Mouse (Mus musculus): ENCODE results near the gene Slc25a39. TPM values are rescaled to one million over a fixed set of nuclear protein-coding genes. Genes with fewer than 3 reads are reported as not detected.

Slc25a39 gene
- polyA plus RNA-seq, 1 experiment from 2014 or later: 274 TPM

GRCm38 (mm10) chr11:102375196-102376173, 32.3 kb downstream of the Slc25a39 start:
- Histone ChIP-seq H3K4me2 (replicated peaks; ENCODE audit: low read depth, low read length) (peak overlapping the region; percentile 36), H3K27me3 (ENCODE audit: control insufficient read depth, insufficient read depth, low read length) (no peaks in the 10 kb centered on the region), H3K9me3 (ENCODE audit: control insufficient read depth, low read length) (no peaks in the 10 kb centered on the region), H3K4me3 (ENCODE audit: low read length) (peak overlapping the region; percentile 18), H3K9ac (ENCODE audit: low read depth, low read length) (peak overlapping the region; percentile 34), H3K36me3 (ENCODE audit: control insufficient read depth, insufficient read depth, low read length) (no peaks in the 10 kb centered on the region), H3K27ac (ENCODE audit: low read depth, low read length) (no peak overlapping the region; the same call in 1 of the 2 replicates), H3K4me1 (ENCODE audit: control insufficient read depth, insufficient read depth, low read length) (peaks cover 18% of the 10 kb centered on the region)
- 2% methylated on average over 23 of the region's 23 CpGs for WGBS
- peak; percentile 79 for ATAC-seq (ENCODE audit: low FRiP score, low TSS enrichment)

DNA sequence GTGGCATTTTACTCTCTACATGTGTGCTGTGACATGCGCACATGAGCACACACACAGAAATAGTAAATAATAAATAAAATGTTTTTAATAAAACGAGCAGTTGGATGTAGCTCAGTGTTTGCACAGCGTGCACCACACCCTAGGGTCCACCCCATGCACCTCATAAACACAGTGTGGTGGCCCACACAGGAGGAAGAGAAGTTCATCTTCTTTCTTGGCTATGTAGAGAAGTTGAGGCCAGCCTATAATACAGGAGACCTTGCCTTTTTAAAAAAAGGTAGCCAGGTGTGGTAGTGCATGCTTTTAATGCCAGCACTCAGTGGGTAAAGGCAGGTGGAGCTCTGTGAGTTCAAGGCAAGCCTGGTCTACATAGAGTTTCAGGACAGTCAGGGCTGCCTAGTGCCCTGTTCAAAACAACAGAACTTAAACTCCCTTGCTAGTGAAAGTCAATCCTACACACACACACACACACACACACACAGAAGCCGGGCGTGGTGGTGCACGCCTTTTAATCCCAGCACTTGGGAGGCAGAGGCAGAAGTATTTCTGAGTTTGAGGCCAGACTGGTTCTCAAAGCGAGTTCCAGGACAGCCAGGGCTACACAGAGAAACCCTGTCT, 33.5 kb downstream of the Slc25a39 start:
- no peak overlapping the region for H3K27ac ChIP-seq (ENCODE audit: low read depth, low read length)
- H3K9me3 ChIP-seq (ENCODE audit: control insufficient read depth, low read length): no peaks in the 10 kb centered on the region
- 90% methylated on average over 7 of the region's 7 CpGs for WGBS
- no peak overlapping the region for H3K9ac ChIP-seq (ENCODE audit: low read depth, low read length)
- no peaks in the 10 kb centered on the region for H3K36me3 ChIP-seq (ENCODE audit: control insufficient read depth, insufficient read depth, low read length)
- no peak overlapping the region for H3K4me2 ChIP-seq (replicated peaks; ENCODE audit: low read depth, low read length)
- H3K27me3 ChIP-seq (ENCODE audit: control insufficient read depth, insufficient read depth, low read length): no peaks in the 10 kb centered on the region
- no peak for ATAC-seq (ENCODE audit: low FRiP score, low TSS enrichment)
- no peak overlapping the region for H3K4me3 ChIP-seq (ENCODE audit: low read length)
- peaks cover 18% of the 10 kb centered on the region for H3K4me1 ChIP-seq (ENCODE audit: control insufficient read depth, insufficient read depth, low read length)

DNA sequence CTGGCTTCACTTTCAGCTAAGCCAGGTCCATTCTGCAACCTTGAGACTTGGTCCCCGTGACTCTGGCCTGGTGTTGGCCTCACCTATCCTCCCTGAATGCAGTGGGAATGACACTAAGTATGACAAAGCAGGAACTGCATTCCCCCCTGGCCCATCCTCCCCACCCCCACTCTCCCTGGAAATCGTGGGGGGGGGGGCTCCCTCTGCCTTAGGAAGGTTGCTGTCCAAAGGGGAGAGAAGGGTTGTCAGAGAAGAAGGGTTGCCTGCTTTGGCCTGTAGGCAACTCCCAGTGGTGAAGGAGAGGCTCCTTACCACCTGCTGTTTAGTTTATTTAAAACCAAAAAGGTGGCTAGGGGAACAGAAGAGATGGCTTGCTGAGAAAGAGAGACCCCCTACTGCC, 34.1 kb downstream of the Slc25a39 start:
- H3K4me1 ChIP-seq (ENCODE audit: control insufficient read depth, insufficient read depth, low read length): peaks cover 18% of the 10 kb centered on the region
- H3K4me2 ChIP-seq (replicated peaks; ENCODE audit: low read depth, low read length): no peak overlapping the region
- no peaks in the 10 kb centered on the region for H3K36me3 ChIP-seq (ENCODE audit: control insufficient read depth, insufficient read depth, low read length)
- H3K27ac ChIP-seq (ENCODE audit: low read depth, low read length): no peak overlapping the region
- H3K9me3 ChIP-seq (ENCODE audit: control insufficient read depth, low read length): no peaks in the 10 kb centered on the region
- no peak overlapping the region for H3K9ac ChIP-seq (ENCODE audit: low read depth, low read length)
- H3K27me3 ChIP-seq (ENCODE audit: control insufficient read depth, insufficient read depth, low read length): no peaks in the 10 kb centered on the region
- 35% methylated on average over 2 of the region's 2 CpGs for WGBS
- H3K4me3 ChIP-seq (ENCODE audit: low read length): no peak overlapping the region
- ATAC-seq (ENCODE audit: low FRiP score, low TSS enrichment): no peak

DNA sequence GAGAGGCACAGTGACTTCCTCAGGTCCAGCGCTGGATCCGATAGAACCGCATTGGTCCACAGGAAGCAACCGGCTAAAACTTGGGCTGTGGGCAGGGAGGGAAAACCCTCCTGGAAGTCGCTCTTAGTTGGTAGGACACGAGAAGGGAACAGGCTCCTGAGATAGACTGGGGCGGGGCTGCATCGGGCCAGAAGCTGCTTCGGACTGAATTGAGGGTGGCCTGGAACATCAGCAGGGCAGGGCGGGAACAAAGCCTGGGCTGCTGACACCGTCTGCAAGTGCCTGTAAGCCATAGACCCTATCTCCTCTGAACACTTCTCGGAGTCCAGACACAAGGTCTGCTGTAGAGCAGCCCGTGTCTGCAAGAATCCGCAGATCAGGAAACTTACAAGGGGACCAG, 34.8 kb downstream of the Slc25a39 start:
- no peak overlapping the region for H3K4me2 ChIP-seq (replicated peaks; ENCODE audit: low read depth, low read length)
- H3K4me3 ChIP-seq (ENCODE audit: low read length): no peak overlapping the region
- ATAC-seq (ENCODE audit: low FRiP score, low TSS enrichment): no peak
- H3K4me1 ChIP-seq (ENCODE audit: control insufficient read depth, insufficient read depth, low read length): peaks cover 18% of the 10 kb centered on the region
- H3K9ac ChIP-seq (ENCODE audit: low read depth, low read length): no peak overlapping the region
- H3K36me3 ChIP-seq (ENCODE audit: control insufficient read depth, insufficient read depth, low read length): no peaks in the 10 kb centered on the region
- 39% methylated on average over 14 of the region's 14 CpGs for WGBS
- no peaks in the 10 kb centered on the region for H3K27me3 ChIP-seq (ENCODE audit: control insufficient read depth, insufficient read depth, low read length)
- H3K9me3 ChIP-seq (ENCODE audit: control insufficient read depth, low read length): no peaks in the 10 kb centered on the region
- H3K27ac ChIP-seq (ENCODE audit: low read depth, low read length): no peak overlapping the region

- Histone ChIP-seq H3K9ac (ENCODE audit: low read depth, low read length) (no peak overlapping the region), H3K36me3 (ENCODE audit: control insufficient read depth, insufficient read depth, low read length) (no peaks in the 10 kb centered on the region), H3K4me2 (replicated peaks; ENCODE audit: low read depth, low read length) (no peak overlapping the region), H3K27me3 (ENCODE audit: control insufficient read depth, insufficient read depth, low read length) (no peaks in the 10 kb centered on the region), H3K9me3 (ENCODE audit: control insufficient read depth, low read length) (no peaks in the 10 kb centered on the region), H3K27ac (ENCODE audit: low read depth, low read length) (no peak overlapping the region), H3K4me3 (ENCODE audit: low read length) (no peak overlapping the region), H3K4me1 (ENCODE audit: control insufficient read depth, insufficient read depth, low read length) (peaks cover 18% of the 10 kb centered on the region)
- 85% methylated on average over 12 of the region's 12 CpGs for WGBS
- no peak for ATAC-seq (ENCODE audit: low FRiP score, low TSS enrichment)
These were observed 35.6 kb downstream of the Slc25a39 start for GRCm38 (mm10) chr11:102371926-102372685.

- 58% methylated on average over 7 of the region's 7 CpGs for WGBS
- no peak overlapping the region for H3K9ac ChIP-seq (ENCODE audit: low read depth, low read length)
- no peaks in the 10 kb centered on the region for H3K36me3 ChIP-seq (ENCODE audit: control insufficient read depth, insufficient read depth, low read length)
- H3K4me2 ChIP-seq (replicated peaks; ENCODE audit: low read depth, low read length): no peak overlapping the region
- no peaks in the 10 kb centered on the region for H3K9me3 ChIP-seq (ENCODE audit: control insufficient read depth, low read length)
- H3K27ac ChIP-seq (ENCODE audit: low read depth, low read length): no peak overlapping the region
- no peak overlapping the region for H3K4me3 ChIP-seq (ENCODE audit: low read length)
- no peaks in the 10 kb centered on the region for H3K27me3 ChIP-seq (ENCODE audit: control insufficient read depth, insufficient read depth, low read length)
- peaks cover 3% of the 10 kb centered on the region; the same call in 1 of the 2 replicates for H3K4me1 ChIP-seq (ENCODE audit: control insufficient read depth, insufficient read depth, low read length)
- ATAC-seq (ENCODE audit: low FRiP score, low TSS enrichment): no peak
These were observed 37.5 kb downstream of the Slc25a39 start for GRCm38 (mm10) chr11:102370285-102370684.

DNA sequence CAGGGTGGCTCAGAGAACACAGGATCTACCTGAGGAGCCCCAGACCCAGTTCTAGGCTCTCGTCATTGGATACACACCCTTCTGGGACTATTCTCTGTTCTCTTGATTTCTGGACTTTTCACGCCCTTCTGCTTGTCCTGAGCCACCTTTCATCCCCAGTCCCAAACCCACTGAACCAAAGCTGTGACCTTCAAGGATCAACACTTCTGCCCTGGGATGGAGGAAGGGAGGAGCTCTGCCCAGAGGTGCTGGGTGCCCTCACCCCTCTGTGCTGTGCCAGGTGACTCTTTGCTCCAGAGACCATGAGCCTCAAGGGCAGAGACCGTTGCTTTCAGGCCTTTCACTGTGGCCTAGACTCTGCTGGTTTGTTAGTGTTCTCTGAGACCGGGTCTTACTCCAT, 38.5 kb downstream of the Slc25a39 start:
- no peaks in the 10 kb centered on the region for H3K4me1 ChIP-seq (ENCODE audit: control insufficient read depth, insufficient read depth, low read length)
- WGBS: 53% methylated on average over 4 of the region's 4 CpGs

DNA sequence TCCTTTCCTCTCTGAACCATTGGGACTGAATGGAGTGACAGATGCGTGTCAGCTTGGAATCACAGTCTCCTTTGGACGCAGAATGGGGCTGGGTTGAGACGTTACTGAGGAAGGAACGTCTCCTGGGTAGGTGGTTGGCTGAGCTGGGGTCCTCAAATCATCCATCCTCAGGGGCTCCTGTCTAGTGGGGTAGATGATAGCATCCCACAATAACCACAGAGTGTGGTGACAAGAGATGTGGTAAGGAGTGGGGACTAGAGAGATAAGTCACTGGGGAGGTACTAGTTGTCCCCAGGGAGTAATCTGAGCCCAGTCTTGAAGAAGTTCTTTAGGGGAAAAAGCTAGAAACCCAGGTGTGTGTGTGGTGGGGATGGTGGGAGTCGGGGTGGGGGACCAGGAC, 39.4 kb downstream of the Slc25a39 start:
- no peaks in the 10 kb centered on the region for H3K9me3 ChIP-seq (ENCODE audit: control insufficient read depth, low read length)
- no peaks in the 10 kb centered on the region for H3K36me3 ChIP-seq (ENCODE audit: control insufficient read depth, insufficient read depth, low read length)
- H3K27me3 ChIP-seq (ENCODE audit: control insufficient read depth, insufficient read depth, low read length): no peaks in the 10 kb centered on the region
- no peaks in the 10 kb centered on the region for H3K4me1 ChIP-seq (ENCODE audit: control insufficient read depth, insufficient read depth, low read length)
- no peak overlapping the region for H3K4me3 ChIP-seq (ENCODE audit: low read length)
- 88% methylated on average over 5 of the region's 5 CpGs for WGBS
- ATAC-seq (ENCODE audit: low FRiP score, low TSS enrichment): no peak
- H3K4me2 ChIP-seq (replicated peaks; ENCODE audit: low read depth, low read length): no peak overlapping the region
- no peak overlapping the region for H3K9ac ChIP-seq (ENCODE audit: low read depth, low read length)
- H3K27ac ChIP-seq (ENCODE audit: low read depth, low read length): no peak overlapping the region

More for the DNA sequence above, 38.5 kb downstream of the Slc25a39 start:
- no peaks in the 10 kb centered on the region for H3K36me3 ChIP-seq (ENCODE audit: control insufficient read depth, insufficient read depth, low read length)
- H3K9me3 ChIP-seq (ENCODE audit: control insufficient read depth, low read length): no peaks in the 10 kb centered on the region
- H3K4me3 ChIP-seq (ENCODE audit: low read length): no peak overlapping the region
- H3K9ac ChIP-seq (ENCODE audit: low read depth, low read length): no peak overlapping the region
- H3K4me2 ChIP-seq (replicated peaks; ENCODE audit: low read depth, low read length): no peak overlapping the region
- no peak overlapping the region for H3K27ac ChIP-seq (ENCODE audit: low read depth, low read length)
- H3K27me3 ChIP-seq (ENCODE audit: control insufficient read depth, insufficient read depth, low read length): no peaks in the 10 kb centered on the region
- ATAC-seq (ENCODE audit: low FRiP score, low TSS enrichment): no peak
